Mouse (Mus musculus): ENCODE results near the gene Dmd. TPM values are rescaled to one million over a fixed set of nuclear protein-coding genes. Genes with fewer than 3 reads are reported as not detected.

Gene Dmd
- polyA plus RNA-seq, 1 experiment, result 36.8 TPM

GRCm38 (mm10) chrX:85076845-85077244 is 2128.2 kb downstream of the Dmd start:
- Histone ChIP-seq H3K4me3 (ENCODE audit: insufficient read depth, low read length) (no peak overlapping the region), H3K27ac (ENCODE audit: insufficient read depth, low read length) (no peak overlapping the region), H3K4me1 (ENCODE audit: control insufficient read depth, insufficient read depth, low read length) (no peaks in the 10 kb centered on the region)
- no peak for TF ChIP-seq CTCF (IDR thresholded peaks at IDR 0.05; ENCODE audit: extremely low read depth, insufficient read depth, low read length)
- no peak for TF ChIP-seq POLR2A (IDR thresholded peaks at IDR 0.05; ENCODE audit: extremely low read depth, insufficient read depth, low read length)

- Histone ChIP-seq H3K4me1 (ENCODE audit: control insufficient read depth, insufficient read depth, low read length) (no peaks in the 10 kb centered on the region), H3K4me3 (ENCODE audit: insufficient read depth, low read length) (no peak overlapping the region), H3K27ac (ENCODE audit: insufficient read depth, low read length) (no peak overlapping the region)
- TF ChIP-seq CTCF (IDR thresholded peaks at IDR 0.05; ENCODE audit: extremely low read depth, insufficient read depth, low read length), result no peak
- TF ChIP-seq POLR2A (IDR thresholded peaks at IDR 0.05; ENCODE audit: extremely low read depth, insufficient read depth, low read length), result no peak
These were observed 2128.9 kb downstream of the Dmd start for GRCm38 (mm10) chrX:85077605-85078004.

- no peak overlapping the region for H3K27ac ChIP-seq (ENCODE audit: insufficient read depth, low read length)
- H3K4me1 ChIP-seq (ENCODE audit: control insufficient read depth, insufficient read depth, low read length), result no peaks in the 10 kb centered on the region
- TF ChIP-seq POLR2A (IDR thresholded peaks at IDR 0.05; ENCODE audit: extremely low read depth, insufficient read depth, low read length) (no peak), CTCF (IDR thresholded peaks at IDR 0.05; ENCODE audit: extremely low read depth, insufficient read depth, low read length) (no peak)
- H3K4me3 ChIP-seq (ENCODE audit: insufficient read depth, low read length), result no peak overlapping the region
These were observed 2130.5 kb downstream of the Dmd start for GRCm38 (mm10) chrX:85079174-85079573.

- TF ChIP-seq CTCF (IDR thresholded peaks at IDR 0.05; ENCODE audit: extremely low read depth, insufficient read depth, low read length) (no peak), POLR2A (IDR thresholded peaks at IDR 0.05; ENCODE audit: extremely low read depth, insufficient read depth, low read length) (no peak)
- Histone ChIP-seq H3K27ac (ENCODE audit: insufficient read depth, low read length) (peak overlapping the region; percentile 65), H3K4me3 (ENCODE audit: insufficient read depth, low read length) (no peak overlapping the region), H3K4me1 (ENCODE audit: control insufficient read depth, insufficient read depth, low read length) (peaks cover 4% of the 10 kb centered on the region; the same call in 1 of the 2 replicates)
These were observed 2135.8 kb downstream of the Dmd start for GRCm38 (mm10) chrX:85084237-85085153.

- TF ChIP-seq CTCF (IDR thresholded peaks at IDR 0.05; ENCODE audit: extremely low read depth, insufficient read depth, low read length), result no peak
- no peak for TF ChIP-seq POLR2A (IDR thresholded peaks at IDR 0.05; ENCODE audit: extremely low read depth, insufficient read depth, low read length)
- H3K4me1 ChIP-seq (ENCODE audit: control insufficient read depth, insufficient read depth, low read length), result peaks cover 3% of the 10 kb centered on the region; the same call in 1 of the 2 replicates
- no peak overlapping the region for H3K4me3 ChIP-seq (ENCODE audit: insufficient read depth, low read length)
- H3K27ac ChIP-seq (ENCODE audit: insufficient read depth, low read length), result no peak overlapping the region
These were observed 2140.8 kb downstream of the Dmd start for GRCm38 (mm10) chrX:85089506-85089905.

GRCm38 (mm10) chrX:85093354-85093753 is 2144.7 kb downstream of the Dmd start:
- no peak overlapping the region for H3K27ac ChIP-seq (ENCODE audit: insufficient read depth, low read length)
- H3K4me3 ChIP-seq (ENCODE audit: insufficient read depth, low read length), result no peak overlapping the region
- no peaks in the 10 kb centered on the region; the same call in 1 of the 2 replicates for H3K4me1 ChIP-seq (ENCODE audit: control insufficient read depth, insufficient read depth, low read length)
- TF ChIP-seq POLR2A (IDR thresholded peaks at IDR 0.05; ENCODE audit: extremely low read depth, insufficient read depth, low read length), result no peak
- no peak for TF ChIP-seq CTCF (IDR thresholded peaks at IDR 0.05; ENCODE audit: extremely low read depth, insufficient read depth, low read length)

GRCm38 (mm10) chrX:85098691-85099090 is 2150.0 kb downstream of the Dmd start:
- no peak overlapping the region for H3K27ac ChIP-seq (ENCODE audit: insufficient read depth, low read length)
- H3K4me3 ChIP-seq (ENCODE audit: insufficient read depth, low read length), result no peak overlapping the region
- no peaks in the 10 kb centered on the region for H3K4me1 ChIP-seq (ENCODE audit: control insufficient read depth, insufficient read depth, low read length)
- TF ChIP-seq CTCF (IDR thresholded peaks at IDR 0.05; ENCODE audit: extremely low read depth, insufficient read depth, low read length) (no peak), POLR2A (IDR thresholded peaks at IDR 0.05; ENCODE audit: extremely low read depth, insufficient read depth, low read length) (no peak)

GRCm38 (mm10) chrX:85112418-85112817 is 2163.7 kb downstream of the Dmd start:
- peak overlapping the region; percentile 45; the same call in 1 of the 2 replicates for H3K27ac ChIP-seq (ENCODE audit: insufficient read depth, low read length)

GRCm38 (mm10) chrX:85132706-85133105 is 2184.0 kb downstream of the Dmd start:
- Histone ChIP-seq H3K4me3 (ENCODE audit: insufficient read depth, low read length) (no peak overlapping the region), H3K27ac (ENCODE audit: insufficient read depth, low read length) (no peak overlapping the region), H3K4me1 (ENCODE audit: control insufficient read depth, insufficient read depth, low read length) (no peaks in the 10 kb centered on the region)
- TF ChIP-seq CTCF (IDR thresholded peaks at IDR 0.05; ENCODE audit: extremely low read depth, insufficient read depth, low read length), result no peak
- no peak for TF ChIP-seq POLR2A (IDR thresholded peaks at IDR 0.05; ENCODE audit: extremely low read depth, insufficient read depth, low read length)

More at GRCm38 (mm10) chrX:85112418-85112817, 2163.7 kb downstream of the Dmd start:
- Histone ChIP-seq H3K4me3 (ENCODE audit: insufficient read depth, low read length) (no peak overlapping the region), H3K4me1 (ENCODE audit: control insufficient read depth, insufficient read depth, low read length) (no peaks in the 10 kb centered on the region)
- TF ChIP-seq POLR2A (IDR thresholded peaks at IDR 0.05; ENCODE audit: extremely low read depth, insufficient read depth, low read length), result no peak
- TF ChIP-seq CTCF (IDR thresholded peaks at IDR 0.05; ENCODE audit: extremely low read depth, insufficient read depth, low read length), result no peak

GRCm38 (mm10) chrX:85137293-85137692 is 2188.6 kb downstream of the Dmd start:
- H3K27ac ChIP-seq (ENCODE audit: insufficient read depth, low read length), result no peak overlapping the region
- H3K4me3 ChIP-seq (ENCODE audit: insufficient read depth, low read length), result no peak overlapping the region

More at GRCm38 (mm10) chrX:85137293-85137692, 2188.6 kb downstream of the Dmd start:
- H3K4me1 ChIP-seq (ENCODE audit: control insufficient read depth, insufficient read depth, low read length), result no peaks in the 10 kb centered on the region; the same call in 1 of the 2 replicates
- TF ChIP-seq CTCF (IDR thresholded peaks at IDR 0.05; ENCODE audit: extremely low read depth, insufficient read depth, low read length), result no peak
- no peak for TF ChIP-seq POLR2A (IDR thresholded peaks at IDR 0.05; ENCODE audit: extremely low read depth, insufficient read depth, low read length)

Data from cortical plate, adult 2 months (tissue).